Mouse (Mus musculus) adrenal gland, postnatal 4 days (tissue): Measurements from ENCODE around the gene Hvcn1. TPM values are rescaled to one million over a fixed set of nuclear protein-coding genes. Genes with fewer than 3 reads are reported as not detected.
"Not testable (repeated sequence)": the region's sequence is repeated elsewhere in the genome, so short reads cannot be mapped to it uniquely, and the experiment has no call there.

Experiments used
- DNase-seq, 2 experiments: peaks; one replicate each; pipeline ENCODE4 v3.0.0; 2021 to 2022; ENCODE audit warnings: low spot score in 2 of 2, mixed read lengths in 2 of 2
- total RNA-seq, 2 experiments: library from RNA; stranded (reverse); gene quantifications; 2 replicates each; pipeline ENCODE4 v1.2.3; 2021

The Hvcn1 gene
- total RNA-seq, 2 experiments from 2014 or later = 4.1 to 5.8 TPM

DNA sequence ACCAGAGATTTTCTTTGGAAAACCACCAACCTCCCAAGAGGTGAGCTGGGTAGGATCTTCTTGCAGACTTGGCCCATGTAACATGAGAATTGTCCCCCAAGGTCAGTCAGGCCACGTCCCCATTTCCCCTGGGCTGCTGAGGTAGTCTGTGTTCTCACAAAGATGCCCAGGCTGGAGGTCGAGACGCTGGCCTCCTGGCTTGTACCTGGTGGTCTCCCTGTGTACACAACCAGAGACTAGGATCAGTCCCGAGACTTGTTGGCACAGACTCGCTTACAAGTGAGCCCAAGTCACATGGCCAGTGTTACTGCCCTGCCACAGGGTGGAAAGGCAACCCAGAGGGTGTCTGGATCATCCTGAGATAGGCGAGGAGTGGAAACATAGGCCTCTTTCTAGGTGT lies 4.7 kb upstream of the Hvcn1 start:
- DNase-seq = no peak

DNA sequence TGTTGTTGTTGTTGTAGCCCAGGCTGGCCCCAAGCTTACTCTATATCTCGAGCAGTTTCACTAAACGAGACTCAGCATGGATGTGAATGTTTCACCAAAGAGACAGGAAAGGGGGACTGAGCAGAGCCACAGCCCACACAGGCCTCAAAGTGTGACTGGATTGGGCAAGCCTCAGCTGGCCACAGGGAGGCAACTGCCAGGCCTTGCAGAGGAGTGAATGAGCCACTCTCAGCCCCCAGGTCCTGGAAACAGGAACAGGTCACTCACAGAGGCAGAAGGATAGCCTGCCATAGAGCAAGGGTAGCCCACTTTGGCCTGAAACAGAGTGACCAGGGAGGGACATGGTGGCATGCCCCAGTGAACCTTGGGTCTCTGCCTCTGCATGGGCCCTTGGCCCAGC lies 2.4 kb upstream of the Hvcn1 start:
- no peak for DNase-seq

- DNase-seq = no peak
Observed at GRCm38 (mm10) chr5:122208909-122209308, 2.3 kb downstream of the Hvcn1 start.

- no peak for DNase-seq
Observed at GRCm38 (mm10) chr5:122209591-122210368, 3.2 kb downstream of the Hvcn1 start.

- DNase-seq = no peak
Observed at GRCm38 (mm10) chr5:122210890-122211289, 4.3 kb downstream of the Hvcn1 start.

DNA sequence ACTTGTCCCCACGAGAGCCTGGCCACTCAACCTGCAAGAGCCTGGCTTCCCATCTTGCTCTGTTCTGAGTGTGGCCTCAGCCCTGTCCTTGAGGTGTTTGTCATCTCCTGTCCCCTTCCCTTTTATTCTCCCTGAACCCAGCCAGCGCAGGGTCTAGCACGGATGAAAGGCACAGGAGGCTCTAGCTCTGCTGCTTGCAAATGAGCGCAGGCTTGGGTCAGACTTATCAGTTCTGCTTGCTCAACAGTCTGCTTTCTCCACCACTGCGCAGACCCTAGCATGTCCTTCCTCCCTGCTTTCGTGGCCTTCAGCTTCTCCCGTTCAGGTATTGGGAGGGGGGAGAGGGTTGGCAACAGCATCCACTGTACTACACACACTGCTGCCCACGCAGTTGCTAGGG lies 5.5 kb downstream of the Hvcn1 start:
- no peak for DNase-seq

DNA sequence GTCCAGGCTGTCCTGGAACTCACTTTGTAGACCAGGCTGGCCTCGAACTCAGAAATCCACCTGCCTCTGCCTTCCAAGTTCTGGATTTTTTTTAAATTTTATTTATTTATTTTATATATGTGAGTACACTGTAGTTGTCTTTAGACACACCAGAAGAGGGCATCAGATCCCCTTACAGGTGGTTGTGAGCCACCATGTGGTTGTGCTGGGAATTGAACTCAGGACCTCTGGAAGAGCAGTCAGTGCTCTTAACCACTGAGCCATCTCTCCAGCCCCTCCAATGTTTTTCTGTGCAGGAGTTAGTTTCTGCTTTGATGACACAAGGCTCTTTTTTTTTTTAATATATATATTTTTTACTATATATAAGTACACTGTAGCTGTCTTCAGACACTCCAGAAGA lies 6.2 kb downstream of the Hvcn1 start:
- DNase-seq = not testable (repeated sequence)

GRCm38 (mm10) chr5:122213861-122214260 lies 7.3 kb downstream of the Hvcn1 start:
- no peak for DNase-seq

- DNase-seq = no peak
Observed at GRCm38 (mm10) chr5:122217636-122218035, 11.0 kb downstream of the Hvcn1 start.

GRCm38 (mm10) chr5:122218109-122218905 lies 11.7 kb downstream of the Hvcn1 start:
- DNase-seq = no peak

DNA sequence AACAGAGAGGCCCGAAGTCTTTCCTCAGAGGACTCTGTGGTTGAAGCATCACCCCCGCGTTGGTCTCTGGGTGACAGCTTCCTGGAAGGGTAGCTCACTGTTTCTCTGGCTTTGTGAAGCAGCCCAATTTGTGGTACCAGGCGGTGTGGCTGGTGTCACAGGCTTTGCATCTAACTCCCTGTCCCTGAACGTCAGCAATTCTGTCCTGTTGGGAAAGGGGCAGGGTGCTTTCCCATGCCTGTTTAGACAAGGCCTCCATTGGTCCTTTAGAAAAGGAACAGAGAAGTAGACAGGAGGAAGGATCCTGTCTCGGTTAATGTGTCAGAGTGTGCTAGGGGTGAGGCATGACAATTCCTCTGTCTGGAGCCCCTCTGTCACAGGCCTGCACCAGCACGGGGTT lies 12.3 kb downstream of the Hvcn1 start:
- DNase-seq = no peak

DNA sequence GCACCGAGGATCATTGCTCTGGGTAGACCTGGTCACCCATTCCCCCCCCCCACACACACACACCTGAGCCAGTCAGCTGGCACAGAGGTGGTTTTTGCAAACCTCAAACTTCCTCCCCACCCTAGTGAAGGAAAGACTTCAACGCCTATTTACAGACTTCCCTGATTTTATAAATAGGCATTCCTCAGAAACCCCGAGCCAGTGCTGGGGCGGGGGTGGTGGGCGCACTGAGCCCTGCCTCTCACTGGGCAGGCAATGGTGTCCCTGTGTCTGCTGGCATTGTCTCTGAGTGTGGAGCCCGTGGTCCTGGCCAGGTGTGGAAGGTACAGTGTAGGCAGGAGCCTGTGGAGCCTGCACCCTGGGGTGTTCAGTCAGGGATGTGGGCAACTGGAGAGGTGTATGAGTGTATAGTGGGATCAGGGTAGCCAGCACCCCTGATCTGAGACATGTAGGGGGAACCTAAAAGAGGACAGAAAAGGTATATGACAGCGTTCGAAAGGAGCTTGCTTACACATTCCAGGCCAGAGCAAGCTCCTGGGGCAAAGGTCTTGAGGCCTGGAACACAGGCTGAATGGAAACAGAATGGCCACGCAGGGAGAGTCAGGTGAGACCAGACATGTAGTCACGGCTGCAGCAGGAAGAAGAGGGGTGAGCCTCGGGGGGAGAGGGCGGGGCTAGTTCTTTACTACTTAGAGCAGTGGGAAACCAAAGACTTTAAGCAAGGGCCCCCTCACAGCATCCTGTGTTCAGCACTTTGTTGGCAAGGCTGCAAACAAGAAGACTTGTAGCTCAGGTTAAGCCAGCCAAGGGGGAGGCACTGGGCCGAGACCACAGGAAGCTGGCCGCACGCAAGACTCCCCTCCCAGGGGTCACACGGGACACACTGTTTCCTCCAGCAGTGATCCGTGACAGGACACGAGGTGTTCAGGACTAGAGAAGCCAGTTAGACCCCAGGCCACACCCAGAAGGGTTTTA lies 13.3 kb downstream of the Hvcn1 start:
- no peak for DNase-seq

DNA sequence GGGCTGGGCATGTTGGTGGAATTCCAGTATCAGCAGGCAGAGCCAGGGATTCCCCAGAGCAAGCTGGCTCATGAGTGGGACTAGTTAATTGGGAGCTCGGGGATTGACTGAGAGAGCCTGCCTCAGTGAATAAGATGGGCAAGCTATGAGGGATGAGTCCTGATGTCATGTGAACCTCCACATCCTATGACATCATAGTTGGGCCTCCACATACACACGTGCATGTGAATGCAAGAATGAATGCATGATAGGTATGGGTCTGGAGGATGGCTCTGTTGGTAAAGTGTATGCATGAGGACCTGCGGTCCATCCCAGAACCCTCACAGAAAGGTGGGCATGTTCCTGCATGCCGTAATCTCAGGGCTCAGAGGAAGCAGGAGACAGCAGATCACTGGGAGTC lies 14.5 kb downstream of the Hvcn1 start:
- no peak for DNase-seq

DNA sequence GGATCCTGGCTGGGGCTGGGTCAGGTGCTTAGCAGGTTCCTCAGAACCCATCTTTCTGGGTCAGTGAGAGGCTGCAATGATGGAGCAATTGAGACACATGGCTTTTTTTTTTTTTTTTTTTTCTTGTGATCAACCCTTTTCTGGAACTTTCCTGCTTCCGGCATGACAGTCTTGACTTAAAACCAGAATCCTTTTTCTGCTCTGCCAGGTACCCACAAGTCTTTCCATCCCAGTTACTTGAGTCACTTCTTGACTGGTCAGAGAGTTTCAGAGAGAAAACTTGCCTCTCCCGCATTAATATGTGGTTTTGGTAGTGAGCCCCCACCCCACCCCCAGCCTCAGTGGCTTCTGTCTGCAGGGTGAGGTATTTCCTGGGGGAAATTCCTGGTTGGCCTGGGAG lies 17.7 kb downstream of the Hvcn1 start:
- no peak for DNase-seq

DNA sequence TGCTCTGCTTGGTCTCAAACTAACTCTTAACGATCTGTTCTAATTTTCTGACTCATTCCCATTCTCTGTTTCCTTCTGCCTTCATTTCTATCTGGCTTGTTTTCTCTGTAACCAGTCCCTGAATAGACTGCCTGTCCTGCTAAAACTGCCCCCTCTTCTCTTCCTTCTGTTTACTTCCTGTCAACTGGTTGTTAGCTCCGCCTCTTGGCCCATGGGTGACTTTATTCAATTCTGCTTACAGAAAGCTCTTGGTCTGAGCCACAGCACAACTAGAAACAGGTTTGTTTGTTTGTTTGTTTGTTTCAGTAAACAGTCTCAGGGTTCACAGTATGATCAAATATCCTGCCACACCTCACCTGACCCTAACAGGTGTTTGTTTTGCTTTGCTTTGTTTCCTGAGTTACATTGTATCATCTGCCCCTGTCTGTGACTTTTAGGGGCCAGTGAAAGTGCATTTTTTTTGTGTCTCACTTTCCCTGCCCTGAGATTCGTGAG lies 21.7 kb downstream of the Hvcn1 start:
- DNase-seq = no peak

DNA sequence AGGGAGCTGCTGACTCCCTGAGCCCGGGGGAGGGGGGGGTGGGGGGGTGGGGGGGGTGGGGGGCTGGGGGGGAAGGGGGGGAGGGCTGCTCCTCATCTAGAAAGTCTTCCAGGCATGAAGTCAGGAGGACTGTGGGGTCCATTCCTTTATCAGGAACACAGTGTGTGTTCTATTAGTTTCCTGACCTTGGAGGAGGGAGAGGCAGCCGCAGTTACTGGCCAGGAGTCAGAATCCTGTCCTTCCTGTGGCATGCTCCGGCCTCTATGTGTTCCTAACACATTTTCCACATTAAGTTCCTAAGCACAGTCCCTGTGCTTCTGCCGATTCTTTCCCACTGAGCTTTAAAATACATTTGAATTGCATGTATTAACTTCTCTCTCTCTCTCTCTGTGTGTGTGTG lies 22.2 kb downstream of the Hvcn1 start:
- DNase-seq = no peak

DNA sequence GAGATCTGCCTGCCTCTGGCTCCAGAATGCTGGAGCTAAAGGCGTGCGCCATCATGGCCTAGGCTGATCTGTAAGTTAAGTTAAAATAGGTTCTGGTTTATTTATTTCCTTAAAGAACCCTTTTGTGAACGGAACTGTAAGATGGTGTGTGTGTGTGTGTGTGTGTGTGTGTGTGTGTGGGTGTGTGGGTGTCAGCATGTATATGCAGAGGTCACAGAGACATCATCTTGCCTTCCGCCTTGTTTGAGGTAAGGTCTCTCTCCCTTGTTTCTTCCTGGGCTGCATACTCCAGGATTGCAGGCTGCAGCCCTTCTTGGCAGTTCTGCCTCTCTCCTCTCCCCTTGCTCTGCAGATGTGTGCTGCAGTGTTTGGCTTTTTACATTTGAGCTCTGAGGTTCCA lies 24.2 kb downstream of the Hvcn1 start:
- DNase-seq = no peak

GRCm38 (mm10) chr5:122231431-122231830 lies 24.8 kb downstream of the Hvcn1 start:
- no peak for DNase-seq

- no peak for DNase-seq
Observed at GRCm38 (mm10) chr5:122232004-122232403, 25.4 kb downstream of the Hvcn1 start.

DNA sequence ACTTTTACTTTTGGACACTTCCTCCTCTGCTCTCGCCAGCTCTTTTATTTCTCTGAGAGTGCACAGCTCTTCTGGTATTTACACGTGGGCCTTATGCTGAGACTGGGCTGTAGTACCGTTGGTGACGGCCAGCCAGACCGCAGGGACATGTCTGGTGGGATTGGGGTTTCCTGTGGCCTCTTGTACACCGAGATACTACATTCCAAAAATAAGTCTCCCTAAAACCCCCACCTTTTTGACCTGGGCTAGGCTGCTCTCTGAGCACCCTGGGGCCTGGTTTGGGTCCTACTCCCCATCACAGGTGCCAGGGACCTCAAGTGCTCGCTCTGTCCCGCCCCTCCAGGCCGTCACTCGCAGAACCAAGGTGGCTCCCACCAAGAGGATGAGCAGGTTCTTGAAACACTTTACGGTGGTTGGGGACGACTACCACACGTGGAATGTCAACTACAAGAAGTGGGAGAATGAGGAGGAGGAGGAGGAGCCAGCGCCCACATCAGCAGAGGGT lies 26.5 kb downstream of the Hvcn1 start:
- DNase-seq = no peak

GRCm38 (mm10) chr5:122233695-122234094 lies 27.1 kb downstream of the Hvcn1 start:
- no peak for DNase-seq
